In genomic region chr3:52016178-52016577, GRCm38 (mm10) we compare ENCODE assay signal across 21 mouse cellular contexts.
"Had no signal": no experiment of that assay in that cellular context is flagged by ENCODE, and none has a peak within 500 bp of the region (broad histone marks: within the 10 kb centered on the region; RNA-seq: fewer than 3 reads in every experiment).

No protein-coding gene starts in this region.

- H3K4me3 ChIP-seq: heart, embryonic 10.5 days; heart, embryonic 12.5 days; hindbrain, embryonic 13.5 days; hindbrain, embryonic 15.5 days; layer of hippocampus, adult 2 months; left cerebral cortex, adult 2 months; limb, embryonic 10.5 days; limb, embryonic 12.5 days; liver, embryonic 13.5 days; liver, embryonic 15.5 days had no signal

- H3K9me3 ChIP-seq: heart, embryonic 10.5 days; heart, embryonic 12.5 days; hindbrain, embryonic 13.5 days; hindbrain, embryonic 15.5 days; limb, embryonic 10.5 days; limb, embryonic 12.5 days; liver, embryonic 13.5 days; liver, embryonic 15.5 days had no signal

- H3K27me3 ChIP-seq: heart, embryonic 12.5 days; hindbrain, embryonic 13.5 days; hindbrain, embryonic 15.5 days; limb, embryonic 12.5 days; liver, embryonic 13.5 days; liver, embryonic 15.5 days had no signal

- H3K4me1 ChIP-seq: hindbrain, embryonic 15.5 days had no signal

- H3K27ac ChIP-seq: heart, embryonic 10.5 days; hindbrain, embryonic 13.5 days; hindbrain, embryonic 15.5 days; hindbrain, postnatal 0 days; layer of hippocampus, adult 2 months; left cerebral cortex, adult 2 months; limb, embryonic 12.5 days; liver, embryonic 13.5 days; liver, embryonic 15.5 days had no signal

- H3K36me3 ChIP-seq: heart, embryonic 10.5 days; heart, embryonic 12.5 days; hindbrain, embryonic 13.5 days; hindbrain, embryonic 15.5 days; limb, embryonic 10.5 days; limb, embryonic 12.5 days; liver, embryonic 13.5 days; liver, embryonic 15.5 days had no signal

- H3K9ac ChIP-seq: heart, embryonic 12.5 days; hindbrain, embryonic 13.5 days; hindbrain, embryonic 15.5 days; limb, embryonic 12.5 days; liver, embryonic 13.5 days; liver, embryonic 15.5 days had no signal

- DNase-seq: gastrocnemius, postnatal 14 days; gastrocnemius, postnatal 36 days; heart, adult 18-20 months; heart, postnatal 10 days; kidney, adult 18-20 months; kidney, adult 8-10 months; kidney, postnatal 10 days; kidney, postnatal 4 days; liver; liver, embryonic 13.5 days had no signal

- ATAC-seq: hindbrain, postnatal 0 days had no signal

- H3K4me2 ChIP-seq: heart, embryonic 12.5 days; hindbrain, embryonic 13.5 days; hindbrain, embryonic 15.5 days; liver, embryonic 11.5 days; liver, embryonic 13.5 days; liver, embryonic 15.5 days had no signal
